Mouse (Mus musculus) ES-CJ7 (cell line): ENCODE results near the gene Ccl3.
A peak's percentile ranks its signal among the peaks of the same experiment; 100 is the strongest.

Experiments used
- DNase-seq: peaks from one replicate; pipeline ENCODE4 v3.0.0; 2011; ENCODE audit warnings: low read depth, low spot score

Ccl3 gene

DNA sequence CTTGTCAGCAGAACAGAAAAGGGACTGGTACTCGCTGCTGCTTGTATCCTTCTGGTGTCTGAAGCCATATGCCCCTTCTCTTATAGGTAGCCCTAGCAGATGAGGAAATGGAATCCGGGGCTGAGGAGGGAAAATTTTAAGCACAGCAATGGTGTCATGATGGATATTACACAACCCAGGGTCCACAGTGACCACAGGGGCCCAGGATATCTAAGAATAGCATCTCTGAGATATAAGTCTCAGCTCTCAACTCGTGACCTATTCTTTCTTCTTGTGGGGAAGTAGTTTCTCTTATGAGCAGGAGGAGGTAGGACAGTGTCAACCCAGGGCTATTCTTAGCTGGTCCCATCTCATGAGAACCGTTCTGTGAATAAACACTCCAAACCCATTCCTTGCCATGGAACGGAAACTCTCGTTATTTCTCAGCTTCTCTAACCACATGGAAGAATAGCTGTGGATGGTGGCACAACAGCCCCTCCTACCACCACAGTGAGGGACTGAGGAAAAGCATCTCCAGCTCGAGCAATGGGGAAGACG, at the start of gene Ccl3:
Gene Ccl3 (minus strand): TSS at position 51 of the 537 bp plus-strand sequence.
- no peak for DNase-seq

DNA sequence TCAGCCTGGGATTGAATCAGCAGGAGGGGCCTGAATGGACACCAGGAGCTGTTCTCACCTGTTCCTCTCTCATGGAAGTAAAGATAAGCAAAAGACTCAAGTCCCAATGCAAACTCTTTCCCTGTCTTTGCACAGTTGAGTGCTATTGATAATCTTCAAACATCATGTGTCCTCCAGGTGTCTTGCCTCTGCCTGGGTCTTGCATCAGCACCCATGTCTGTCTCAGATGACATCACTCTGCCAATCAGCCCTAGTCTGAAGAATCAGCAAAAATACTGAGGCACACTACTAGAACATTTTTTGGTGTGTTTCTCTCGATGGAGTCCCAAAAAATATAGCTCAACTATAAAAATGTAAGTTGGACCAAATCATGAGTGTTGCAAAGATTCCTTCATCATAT, 42.9 kb upstream of the Ccl3 start:
- no peak for DNase-seq

DNA sequence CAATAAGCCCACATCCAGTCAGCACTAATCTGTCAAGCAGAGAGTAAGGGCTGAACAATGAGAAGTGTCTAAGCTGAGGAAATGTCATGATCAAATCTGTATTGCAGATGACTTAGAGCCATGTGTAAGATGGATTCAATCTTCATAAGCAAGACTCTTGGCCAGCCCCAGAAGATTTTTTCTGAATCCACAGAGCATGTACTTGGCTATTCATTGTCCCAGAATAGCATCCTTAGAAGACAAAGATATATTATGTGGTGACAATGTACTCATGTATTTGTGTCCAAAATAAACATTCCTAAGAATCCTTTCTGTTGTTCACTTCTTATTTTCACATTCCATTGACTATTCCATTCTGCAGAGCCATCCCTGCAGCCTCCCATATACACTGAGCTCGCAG, 40.8 kb upstream of the Ccl3 start:
- DNase-seq = no peak

DNA sequence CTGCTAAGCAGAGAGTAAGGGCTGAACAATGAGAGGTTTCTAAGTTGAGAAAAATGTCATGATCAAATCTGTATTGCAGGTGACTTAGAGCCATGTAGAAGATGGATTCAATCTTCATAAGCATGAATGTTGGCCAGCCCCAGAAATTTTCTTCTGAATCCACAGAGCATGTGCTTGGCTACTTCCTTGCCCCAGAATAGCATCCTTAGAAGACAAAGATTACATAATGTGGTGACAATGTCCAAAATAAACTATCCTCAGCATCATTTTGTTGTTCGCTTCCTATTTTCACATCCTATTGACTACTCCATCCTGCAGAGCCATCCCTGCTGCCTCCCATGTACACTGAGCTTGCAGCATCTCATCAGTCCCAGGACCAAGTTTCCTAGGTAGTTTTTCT, 26.5 kb upstream of the Ccl3 start:
- DNase-seq = no peak

DNA sequence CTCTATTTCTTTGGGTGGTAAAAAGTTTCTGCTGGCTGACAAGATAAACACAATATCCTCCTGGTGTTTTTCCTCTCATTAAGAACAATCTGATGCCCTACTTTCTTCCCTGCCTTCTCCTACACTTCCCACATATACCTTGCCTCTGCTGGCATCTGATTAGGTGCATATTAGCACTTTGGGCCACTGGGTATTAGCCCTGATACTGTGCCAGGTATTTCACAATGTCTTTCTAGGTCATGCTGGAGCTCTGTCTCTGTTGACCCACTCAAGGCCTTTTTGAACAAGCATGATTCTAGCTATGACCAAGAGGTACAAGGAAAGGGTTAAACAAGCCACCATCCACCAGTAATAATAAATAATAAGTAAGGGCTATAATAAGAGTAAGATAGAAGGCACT, 22.6 kb upstream of the Ccl3 start:
- DNase-seq = peak; percentile 0

DNA sequence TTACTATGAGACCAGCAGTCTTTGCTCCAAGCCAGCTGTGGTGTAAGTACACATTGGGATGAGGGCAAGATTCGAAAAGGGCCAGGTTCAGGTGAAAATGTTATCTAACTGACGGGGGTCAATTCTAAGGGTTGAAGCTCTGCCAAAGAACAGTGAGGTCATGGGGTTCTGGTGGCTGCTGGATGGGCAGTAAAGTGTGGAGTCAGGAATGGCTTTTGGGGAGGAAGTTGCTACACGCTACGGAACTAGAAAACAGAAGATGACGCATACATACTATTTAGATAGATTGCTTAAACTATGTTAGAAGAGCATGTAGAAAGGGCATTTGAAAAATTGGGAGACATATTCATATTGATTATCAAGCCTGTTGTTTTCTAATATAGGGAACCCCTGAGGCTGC, 14.4 kb upstream of the Ccl3 start:
- no peak for DNase-seq

DNA sequence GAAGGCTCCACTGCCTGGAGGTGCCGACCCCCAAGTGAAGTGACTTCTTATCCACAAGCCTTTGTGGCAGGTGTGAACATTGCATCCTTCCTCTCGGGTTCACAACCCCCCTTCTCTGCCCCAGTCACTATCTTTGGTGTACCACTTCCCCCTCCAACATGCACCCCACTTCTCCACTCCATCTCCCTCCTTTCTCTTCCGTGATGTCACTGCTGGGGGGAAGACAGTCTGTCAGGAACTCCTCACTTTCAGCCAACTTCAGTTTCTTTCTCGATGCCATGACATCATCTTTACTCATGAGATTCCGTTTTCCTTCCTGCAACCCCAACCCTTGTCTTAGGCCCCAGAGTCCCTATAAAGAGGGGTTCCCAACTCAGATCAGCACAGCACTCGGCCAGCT, 13.0 kb upstream of the Ccl3 start, which contains the start of gene Ccl4:
Gene Ccl4 (plus strand): TSS at position 381 of the 400 bp plus-strand sequence.
- DNase-seq = peak; percentile 1

DNA sequence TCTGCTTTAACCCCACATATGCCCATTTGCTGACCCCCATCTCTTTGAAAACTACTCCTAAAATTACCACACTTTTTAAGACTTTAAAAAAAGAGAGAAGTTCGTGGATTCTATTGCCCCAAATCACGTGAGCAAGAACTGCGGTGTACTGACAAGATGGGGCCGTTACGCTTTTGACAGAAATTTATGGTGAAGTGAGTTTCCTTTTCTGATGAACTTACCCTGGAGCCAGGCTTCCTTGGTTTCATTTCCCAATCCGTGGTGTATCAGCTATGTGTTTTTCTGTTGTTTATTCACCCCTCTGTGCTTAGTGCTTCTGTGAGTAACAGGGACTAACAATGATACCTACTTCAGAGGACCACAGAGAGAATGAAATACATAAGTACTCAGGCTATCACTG, 9.6 kb upstream of the Ccl3 start:
- DNase-seq = no peak

DNA sequence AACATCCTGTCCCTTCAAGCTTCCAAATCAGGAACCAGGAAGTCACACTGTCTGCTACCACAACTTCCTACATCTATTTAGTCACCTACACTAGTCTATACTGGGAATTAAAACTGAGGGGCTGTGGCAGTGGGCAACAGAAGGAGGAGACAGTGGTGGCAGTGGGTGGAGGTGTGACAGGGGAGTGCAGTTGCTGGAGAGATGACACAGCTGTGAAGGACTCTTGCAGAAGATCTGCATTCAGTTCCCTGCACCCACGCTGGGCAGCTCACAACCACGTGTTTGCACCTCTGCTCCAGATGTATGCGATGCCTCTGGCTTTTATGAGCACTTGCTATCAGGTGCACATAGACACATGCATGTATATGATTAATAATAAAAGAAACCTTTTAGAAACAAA, 8.4 kb upstream of the Ccl3 start:
- DNase-seq = no peak

DNA sequence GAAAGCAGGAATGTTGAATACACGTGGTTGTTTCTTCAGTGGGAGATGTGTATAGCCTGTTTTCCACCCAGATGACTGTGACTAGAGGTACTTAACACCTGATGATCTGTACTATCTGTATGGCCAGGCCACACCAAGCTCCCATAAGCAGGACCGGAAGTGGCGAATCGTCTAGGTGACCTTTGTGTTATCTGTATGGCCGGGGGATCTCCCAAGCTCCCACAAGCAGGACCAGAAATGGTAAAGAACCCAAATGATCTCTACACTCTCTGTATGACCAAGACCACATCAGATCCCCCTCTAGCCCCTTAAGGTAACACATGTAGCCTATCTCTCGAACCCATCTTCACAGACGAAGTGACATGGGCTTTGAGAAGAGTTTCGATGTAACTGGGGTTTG, 5.5 kb upstream of the Ccl3 start:
- DNase-seq = no peak

DNA sequence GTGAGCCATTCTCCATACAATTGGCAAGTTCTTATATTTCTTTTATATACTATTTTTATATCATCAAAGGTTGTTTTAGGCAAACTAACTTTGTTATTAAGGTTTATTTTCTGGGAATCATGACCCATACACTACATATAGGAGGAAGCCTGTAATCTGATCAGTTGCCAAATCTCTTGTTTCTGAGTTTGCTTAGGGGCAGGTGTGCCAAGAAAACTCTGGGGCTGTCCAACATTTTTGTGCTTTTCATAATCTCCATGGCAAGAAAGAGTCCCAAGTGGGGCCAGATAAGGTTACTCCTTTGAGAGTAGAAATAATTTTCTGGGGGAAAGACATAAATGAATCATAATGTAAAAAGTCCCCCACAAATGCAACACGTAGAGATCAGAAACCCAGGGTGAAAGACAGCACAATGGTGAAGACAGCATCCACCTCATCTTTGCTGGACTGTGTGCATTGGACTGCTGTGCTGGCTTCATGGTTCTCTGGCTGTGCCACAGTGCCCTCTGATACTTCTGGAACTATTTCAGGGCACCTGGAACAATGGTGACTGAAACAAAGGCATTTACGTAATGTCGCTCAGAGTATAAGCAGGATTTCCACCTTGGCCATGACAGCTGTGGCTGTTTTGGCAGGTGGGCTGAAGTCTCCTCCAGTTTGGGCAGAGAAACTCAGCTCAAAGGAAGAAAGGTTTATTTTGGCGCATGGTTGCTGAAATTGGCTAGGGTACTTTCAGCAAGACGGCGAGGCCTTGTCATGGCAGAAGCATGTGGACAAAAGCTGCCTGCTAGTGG, 2.6 kb downstream of the Ccl3 start:
- DNase-seq = no peak

DNA sequence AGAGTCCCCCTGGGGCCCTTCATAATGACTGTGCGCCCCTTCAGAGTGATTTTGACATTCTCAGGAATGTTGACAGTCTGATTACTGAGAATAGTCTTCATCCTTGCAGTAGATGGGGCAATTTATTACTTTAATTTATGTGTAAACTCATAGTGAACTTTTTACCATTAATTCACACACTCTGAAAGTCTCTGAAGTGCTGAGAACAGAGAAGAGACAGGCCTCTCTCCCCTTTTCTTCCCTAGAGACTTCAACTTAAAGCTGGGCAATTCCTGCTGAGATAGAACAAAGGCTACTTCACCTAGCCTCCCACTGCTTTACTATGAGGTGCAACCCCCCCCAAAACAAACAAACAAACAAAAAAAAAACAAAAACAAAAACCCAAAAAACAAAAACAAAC, 3.6 kb downstream of the Ccl3 start, which contains the start of gene Rpl9-ps1:
Gene Rpl9-ps1 (minus strand): TSS at position 101 of the 400 bp plus-strand sequence.
- DNase-seq = no peak

DNA sequence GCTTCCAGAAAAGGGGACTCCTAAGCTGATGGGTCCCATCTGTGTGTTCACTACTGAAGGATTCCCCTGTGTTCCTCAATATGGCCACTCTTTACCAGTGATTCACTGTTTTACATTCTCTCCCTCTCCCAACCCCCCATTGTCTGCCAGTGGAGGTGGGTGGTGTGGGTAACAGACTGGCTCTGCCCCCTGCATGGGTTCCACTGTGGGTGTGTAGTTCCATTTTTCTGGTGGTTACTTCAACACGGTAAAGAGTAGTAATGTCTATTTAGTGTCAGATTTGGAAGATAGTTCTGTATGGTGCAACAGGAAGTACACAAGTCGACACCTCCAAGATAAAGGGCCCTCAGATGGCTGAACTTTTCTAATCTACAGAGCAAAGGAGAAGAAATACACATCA, 7.9 kb downstream of the Ccl3 start:
- no peak for DNase-seq

DNA sequence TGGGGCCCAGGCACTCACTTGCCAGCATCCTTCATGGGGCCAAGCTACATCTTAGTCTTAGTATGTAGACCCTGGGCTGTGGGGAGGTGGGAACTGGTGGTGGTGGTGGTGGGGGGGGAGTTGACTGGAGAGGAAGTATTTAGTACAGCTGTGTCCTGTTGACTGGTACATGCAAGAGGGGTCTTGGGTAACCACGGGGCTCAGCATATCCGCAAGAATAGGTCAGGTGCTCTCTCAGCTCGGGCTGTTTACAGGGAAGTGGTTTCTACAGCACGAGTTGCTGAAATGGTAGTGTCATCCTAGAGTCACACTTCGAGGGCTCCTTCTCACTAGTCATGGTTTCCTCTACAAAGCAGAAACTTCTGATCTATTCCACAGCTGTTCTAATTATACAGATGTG, 9.0 kb downstream of the Ccl3 start:
- no peak for DNase-seq

DNA sequence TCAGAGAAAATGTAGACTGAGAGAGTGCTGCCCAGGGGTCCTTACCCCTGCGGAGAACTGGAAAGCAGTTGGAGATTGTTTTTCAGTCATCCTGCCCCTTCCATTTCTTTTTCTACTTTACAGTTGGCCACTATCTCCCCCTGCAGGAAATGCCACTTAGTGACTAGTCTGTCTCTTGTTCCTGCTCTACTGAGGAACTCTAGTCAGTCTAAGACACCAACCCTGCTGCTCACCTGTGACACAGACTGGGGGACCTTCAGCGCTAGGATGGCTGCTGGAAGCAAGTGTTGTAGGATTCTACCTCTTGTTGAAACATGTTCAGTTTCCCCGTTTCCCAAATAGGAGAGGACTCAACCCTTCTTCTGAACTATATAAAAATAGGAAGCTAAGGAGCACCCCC, 9.6 kb downstream of the Ccl3 start:
- DNase-seq = peak; percentile 23

DNA sequence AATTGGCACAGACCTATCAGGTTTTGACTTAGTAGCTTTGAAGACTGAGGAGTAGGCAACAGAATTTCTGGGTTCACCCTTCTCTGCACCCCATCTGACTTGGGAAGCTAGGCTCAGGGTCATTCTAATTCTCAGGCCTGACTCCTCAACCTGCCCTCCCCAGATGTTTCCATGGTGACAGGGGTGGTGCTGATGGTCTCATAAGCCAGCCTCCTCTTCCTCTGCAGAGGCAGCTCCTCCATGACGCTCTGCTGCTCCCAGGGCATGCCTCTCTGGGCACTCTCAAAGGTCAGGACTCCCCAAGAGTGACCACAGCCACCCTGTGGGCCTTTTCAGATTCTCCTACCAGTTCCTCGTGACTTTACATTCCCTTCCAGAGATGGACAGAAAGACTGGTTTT, 10.2 kb downstream of the Ccl3 start:
- no peak for DNase-seq

DNA sequence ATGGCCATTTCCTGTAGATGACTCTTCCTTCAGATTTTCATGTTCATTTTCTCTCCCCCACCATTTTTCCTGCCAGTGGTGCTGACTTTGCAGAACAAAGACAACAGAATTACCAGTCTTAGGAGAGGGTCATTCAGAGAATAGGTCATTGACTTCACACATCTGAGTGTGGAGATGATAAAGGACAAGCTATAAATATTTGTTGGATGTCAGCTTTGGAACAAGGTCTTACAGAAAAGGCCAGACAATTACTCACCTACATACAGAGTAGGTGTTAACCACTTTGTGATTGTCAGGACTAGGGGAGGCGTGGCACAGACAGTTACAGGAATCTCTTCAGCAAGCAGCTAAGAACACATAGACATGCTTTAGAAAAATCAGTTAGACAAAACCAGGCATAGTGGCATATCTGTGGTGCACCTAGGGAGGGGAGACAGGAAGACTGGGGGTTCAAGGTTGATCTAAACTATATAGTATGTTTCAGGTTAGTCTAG, 12.4 kb downstream of the Ccl3 start:
- DNase-seq = no peak

DNA sequence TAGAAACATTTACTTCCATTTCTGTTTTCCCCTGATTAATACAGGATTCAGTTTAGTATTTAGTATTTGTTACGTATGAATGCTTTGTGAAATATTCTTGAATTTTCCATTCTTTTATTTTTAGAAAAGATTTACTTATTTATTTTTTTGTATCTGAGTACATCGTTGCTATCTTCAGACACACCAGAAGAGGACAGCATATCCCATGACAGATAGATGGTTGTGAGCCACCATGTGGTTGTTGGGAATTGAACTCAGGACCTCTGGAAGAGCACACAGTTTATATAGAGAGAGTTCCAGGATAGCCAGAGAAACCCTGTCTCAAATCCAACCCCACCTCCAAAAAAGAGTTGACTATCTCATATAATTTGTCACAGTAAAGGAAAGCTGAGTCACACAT, 14.3 kb downstream of the Ccl3 start:
- no peak for DNase-seq

DNA sequence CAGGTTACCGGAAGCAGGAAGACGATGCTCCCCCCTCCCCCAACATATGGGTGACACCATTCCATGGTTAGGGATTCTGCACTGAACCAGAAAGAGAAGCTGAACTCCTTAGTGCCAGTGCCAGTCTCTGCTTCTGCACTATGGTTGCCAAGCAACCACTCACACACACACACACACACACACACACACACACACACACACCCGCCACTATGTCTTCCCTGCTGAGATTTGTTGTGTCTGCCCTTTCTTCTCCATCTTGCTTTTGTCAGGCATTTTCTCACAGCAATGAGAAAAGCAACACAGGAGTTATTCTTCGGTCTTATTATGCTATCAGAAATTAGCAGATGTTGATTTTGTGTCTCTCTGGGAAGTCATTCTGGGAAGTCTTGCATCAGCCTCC, 14.7 kb downstream of the Ccl3 start:
- DNase-seq = no peak

DNA sequence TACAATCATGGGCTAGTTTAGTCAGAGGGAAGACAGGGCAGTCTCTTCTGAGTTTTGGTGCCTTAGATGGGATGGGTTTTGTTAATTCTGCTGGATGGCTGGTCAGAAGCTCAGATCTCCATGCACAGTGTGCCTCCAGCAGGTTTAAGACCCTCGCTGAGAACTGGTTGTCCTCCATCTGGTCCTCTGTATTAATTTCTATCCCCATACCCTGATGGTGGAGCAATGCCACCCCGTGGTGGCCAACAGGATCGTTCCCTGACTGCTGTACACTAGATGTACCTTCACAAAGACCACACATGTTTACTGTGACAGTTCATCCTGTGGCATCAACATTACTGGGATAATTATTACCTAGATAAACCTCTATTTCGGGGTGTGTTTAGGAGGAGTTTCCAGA, 16.4 kb downstream of the Ccl3 start:
- peak; percentile 7 for DNase-seq

DNA sequence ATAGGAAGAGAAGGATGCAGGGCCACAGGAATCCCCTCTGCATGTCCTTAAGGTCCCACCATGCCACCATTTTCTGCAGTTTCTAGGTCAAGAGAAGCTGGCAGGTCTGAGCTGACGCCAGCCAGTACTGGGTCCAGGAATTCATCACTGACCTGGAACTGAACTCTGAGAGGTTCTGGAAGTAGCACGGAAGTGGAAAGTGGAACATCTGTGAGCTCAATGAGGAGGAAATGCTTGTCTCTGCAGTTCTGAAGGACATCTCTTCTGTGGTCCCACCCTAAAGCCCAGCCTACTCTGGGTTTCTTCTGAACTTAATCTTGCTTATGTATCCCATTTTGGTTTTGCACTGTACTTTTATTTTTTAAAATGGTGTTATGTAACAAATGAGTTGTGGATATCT, 18.1 kb downstream of the Ccl3 start:
- no peak for DNase-seq

DNA sequence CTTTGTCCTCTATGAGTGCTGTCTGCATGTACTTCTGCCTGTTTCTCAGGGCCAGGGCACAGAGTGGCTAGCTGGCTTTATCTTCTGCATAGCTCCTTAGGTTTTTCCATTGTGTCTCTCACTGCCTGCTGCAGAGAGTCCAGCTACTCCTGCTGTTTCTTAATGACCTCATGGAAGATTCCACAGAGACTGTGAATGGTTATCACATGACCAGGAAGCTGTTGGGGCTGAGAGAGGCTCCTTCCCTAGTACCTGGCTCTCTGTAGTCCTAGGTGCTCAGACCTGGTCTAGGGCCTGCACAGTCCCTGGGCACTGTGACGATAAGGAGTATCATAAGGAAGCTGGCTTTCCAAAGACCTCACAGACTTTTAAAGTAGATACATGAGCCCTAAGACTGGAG, 18.5 kb downstream of the Ccl3 start:
- DNase-seq = no peak

DNA sequence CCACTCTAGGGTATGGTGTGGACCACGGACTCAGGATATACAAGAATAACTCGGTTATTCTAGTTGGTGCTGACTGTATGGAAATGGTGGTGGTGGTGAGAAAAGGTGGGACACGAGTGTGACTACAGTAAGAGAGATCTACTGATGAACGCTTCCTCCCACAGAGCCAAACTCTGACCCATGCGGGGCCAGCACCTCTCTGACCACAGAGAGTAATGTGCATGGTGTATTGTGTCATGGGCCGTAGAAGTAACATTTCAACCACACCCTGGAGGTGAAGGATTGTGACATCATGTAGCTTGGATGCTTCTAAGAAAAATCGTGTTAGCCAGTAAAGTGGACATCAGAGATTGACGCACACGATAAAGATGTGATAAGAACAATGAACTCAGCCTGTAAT, 20.3 kb downstream of the Ccl3 start:
- no peak for DNase-seq
